Mouse (Mus musculus) megakaryocyte progenitor cell, adult 5-6 weeks (primary cell): Measurements from ENCODE around the gene Tgm2. TPM values are rescaled to one million over a fixed set of nuclear protein-coding genes. Genes with fewer than 3 reads are reported as not detected.

Experiments
- ATAC-seq: replicated peaks from 2 replicates; pipeline ENCODE4 v1.8.0; 2016; ENCODE audit warnings: mild to moderate bottlenecking, moderate TSS enrichment, inconsistent platforms; ENCODE audit not compliant: poor library complexity
- total RNA-seq, 2 experiments: library from RNA; stranded (forward) in 1 of 2; stranded (reverse) in 1 of 2; fragments of 157-497, 149-512 nt in 1 of 2; fragments of 200-1000 nt in 1 of 2; gene quantifications; 2 replicates each; pipeline versions ENCODE4 v1.2.3 to v1.2.4; 2015 to 2017

The Tgm2 gene
- total RNA-seq, 2 experiments from 2014 or later = 0.39 to 0.58 TPM

GRCm38 (mm10) chr2:158071633-158071995, 74.6 kb downstream of the Tgm2 start:
- ATAC-seq = no peak

- ATAC-seq = peak; percentile 39; the same call in 1 of the 2 replicates
Measured at GRCm38 (mm10) chr2:158070885-158071632, 75.2 kb downstream of the Tgm2 start.

- ATAC-seq = no peak
Measured at GRCm38 (mm10) chr2:158068444-158068971, 77.7 kb downstream of the Tgm2 start.

GRCm38 (mm10) chr2:158067260-158067824, 78.9 kb downstream of the Tgm2 start:
- ATAC-seq = no peak

- no peak for ATAC-seq
Measured at GRCm38 (mm10) chr2:158066456-158066855, 79.8 kb downstream of the Tgm2 start.

Other genes with a start within 250 kb of the Tgm2 start
- not detected in 2 replicates for gene Vstm2l, start 231.8 kb downstream of the Tgm2 start, total RNA-seq (2015)
- not detected in 2 replicates for gene Vstm2l, start 231.8 kb downstream of the Tgm2 start, total RNA-seq (2017)
- gene Tti1, start 118.0 kb downstream of the Tgm2 start, total RNA-seq (2015) = 16.6 and 20.2 TPM in 2 replicates
- 22.7 and 25.6 TPM in 2 replicates for gene Tti1, start 118.0 kb downstream of the Tgm2 start, total RNA-seq (2017)
- gene Rprd1b, start 117.9 kb downstream of the Tgm2 start, total RNA-seq (2015) = 30.5 and 38.4 TPM in 2 replicates
- gene Rprd1b, start 117.9 kb downstream of the Tgm2 start, total RNA-seq (2017) = 18.6 and 23.9 TPM in 2 replicates
- not detected in 2 replicates for gene D630003M21Rik, start 82.8 kb upstream of the Tgm2 start, total RNA-seq (2015)
- gene D630003M21Rik, start 82.8 kb upstream of the Tgm2 start, total RNA-seq (2017) = 0.04 TPM in 1 of 2 replicates, not detected in the other
- 0.12 TPM in 1 of 2 replicates, not detected in the other for gene Bpi, start 111.7 kb upstream of the Tgm2 start, total RNA-seq (2015)
- gene Bpi, start 111.7 kb upstream of the Tgm2 start, total RNA-seq (2017) = not detected in 2 replicates
- 71.3 and 89.1 TPM in 2 replicates for gene Lbp, start 160.1 kb upstream of the Tgm2 start, total RNA-seq (2015)
- 212 and 229 TPM in 2 replicates for gene Lbp, start 160.1 kb upstream of the Tgm2 start, total RNA-seq (2017)
- gene Snhg11, start 229.2 kb upstream of the Tgm2 start, total RNA-seq (2015) = 0.17 and 0.24 TPM in 2 replicates
- 0.03 and 0.17 TPM in 2 replicates for gene Snhg11, start 229.2 kb upstream of the Tgm2 start, total RNA-seq (2017)